Comparison of ENCODE assay signal across 11 mouse cellular contexts in the genomic region with DNA sequence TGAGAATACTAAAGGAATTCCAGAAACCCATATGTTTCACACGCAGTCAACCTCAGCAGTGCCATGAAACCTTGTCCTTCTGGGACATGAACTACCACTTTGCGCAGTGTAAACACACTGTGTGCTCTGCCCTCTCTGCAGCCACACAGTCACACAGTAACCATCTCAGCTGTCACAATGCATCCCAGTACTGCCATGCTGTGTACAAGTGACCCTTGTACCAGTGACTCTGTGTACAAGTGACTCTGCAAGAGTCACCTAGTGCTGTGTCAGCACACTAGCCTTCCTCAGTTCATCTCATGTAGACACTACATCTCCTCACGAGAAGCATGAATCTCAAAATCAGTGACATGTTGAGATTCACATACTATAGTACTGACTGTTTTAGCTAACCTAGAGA. TPM values are rescaled to one million over a fixed set of nuclear protein-coding genes. Genes with fewer than 3 reads are reported as not detected.
"Had no signal": no experiment of that assay in that cellular context is flagged by ENCODE, and none has a peak within 500 bp of the region (broad histone marks: within the 10 kb centered on the region; RNA-seq: fewer than 3 reads in every experiment).

No protein-coding gene starts in this region.

- ATAC-seq: lung, postnatal 0 days; midbrain, embryonic 13.5 days; midbrain, embryonic 15.5 days had no signal

- H3K9me3 ChIP-seq: liver, embryonic 13.5 days; liver, embryonic 15.5 days; lung, embryonic 15.5 days; midbrain, embryonic 13.5 days; midbrain, embryonic 15.5 days; neural tube, embryonic 12.5 days; stomach, embryonic 15.5 days had no signal

- H3K4me2 ChIP-seq: liver, embryonic 13.5 days; liver, embryonic 15.5 days; lung, embryonic 15.5 days; midbrain, embryonic 11.5 days; midbrain, embryonic 13.5 days; midbrain, embryonic 15.5 days; neural tube, embryonic 12.5 days; stomach, embryonic 15.5 days had no signal

- H3K9ac ChIP-seq: liver, embryonic 13.5 days; liver, embryonic 15.5 days; lung, embryonic 15.5 days; midbrain, embryonic 13.5 days; midbrain, embryonic 15.5 days; neural tube, embryonic 12.5 days; stomach, embryonic 15.5 days had no signal

- H3K4me3 ChIP-seq: liver, embryonic 13.5 days; liver, embryonic 15.5 days; lung, embryonic 15.5 days; midbrain, embryonic 13.5 days; midbrain, embryonic 15.5 days; neural tube, embryonic 12.5 days; stomach, embryonic 15.5 days had no signal

- DNase-seq: liver, embryonic 13.5 days had no signal

- H3K36me3 ChIP-seq: liver, embryonic 13.5 days; liver, embryonic 15.5 days; lung, embryonic 15.5 days; midbrain, embryonic 13.5 days; midbrain, embryonic 15.5 days; neural tube, embryonic 12.5 days; stomach, embryonic 15.5 days had no signal

- H3K27me3 ChIP-seq: lung, embryonic 15.5 days; stomach, embryonic 15.5 days had no signal

- H3K27ac ChIP-seq: liver, embryonic 13.5 days; liver, embryonic 15.5 days; lung, embryonic 15.5 days; macrophage; midbrain, embryonic 13.5 days; midbrain, embryonic 15.5 days; neural tube, embryonic 12.5 days; stomach, embryonic 15.5 days; stomach, postnatal 0 days had no signal

RNA-seq across cellular contexts. Expression of a gene that starts 8.0 kb away (rescaled TPM):
- polyA plus RNA-seq: macrophage had no signal
